Mouse (Mus musculus): Measurements from ENCODE around the gene Nrxn3. TPM values are rescaled to one million over a fixed set of nuclear protein-coding genes. Genes with fewer than 3 reads are reported as not detected.

Gene Nrxn3
- polyA plus RNA-seq, 1 experiment from 2014 or later, result 5.3 TPM

GRCm38 (mm10) chr12:90113351-90113791 is 1390.7 kb downstream of the Nrxn3 start:
- Histone ChIP-seq H3K36me3 (no peaks in the 10 kb centered on the region), H3K4me3 (replicated peaks) (no peak overlapping the region), H3K27me3 (no peaks in the 10 kb centered on the region), H3K27ac (no peak overlapping the region), H3K9me3 (replicated peaks) (no peaks in the 10 kb centered on the region), H3K4me1 (no peaks in the 10 kb centered on the region), H3K9ac (no peak overlapping the region), H3K4me2 (no peak overlapping the region)
- ATAC-seq (replicated peaks; ENCODE audit: low FRiP score), result no peak

- Histone ChIP-seq H3K4me1 (no peaks in the 10 kb centered on the region), H3K4me3 (replicated peaks) (no peak overlapping the region), H3K27me3 (no peaks in the 10 kb centered on the region), H3K9ac (no peak overlapping the region), H3K36me3 (no peaks in the 10 kb centered on the region), H3K27ac (no peak overlapping the region), H3K4me2 (no peak overlapping the region), H3K9me3 (replicated peaks) (no peaks in the 10 kb centered on the region)
- ATAC-seq (replicated peaks; ENCODE audit: low FRiP score), result peak; percentile 79
- WGBS, result 59% methylated on average over 5 of the region's 5 CpGs
Measured at GRCm38 (mm10) chr12:90131927-90132869, 1409.5 kb downstream of the Nrxn3 start.

- Histone ChIP-seq H3K27me3 (no peaks in the 10 kb centered on the region), H3K4me2 (no peak overlapping the region), H3K4me1 (no peaks in the 10 kb centered on the region), H3K36me3 (no peaks in the 10 kb centered on the region), H3K27ac (no peak overlapping the region), H3K9ac (no peak overlapping the region), H3K4me3 (replicated peaks) (no peak overlapping the region), H3K9me3 (replicated peaks) (no peaks in the 10 kb centered on the region)
- ATAC-seq (replicated peaks; ENCODE audit: low FRiP score), result no peak
- WGBS, result 77% methylated on average over 2 of the region's 2 CpGs
Measured at GRCm38 (mm10) chr12:90142011-90142410, 1419.3 kb downstream of the Nrxn3 start.

DNA sequence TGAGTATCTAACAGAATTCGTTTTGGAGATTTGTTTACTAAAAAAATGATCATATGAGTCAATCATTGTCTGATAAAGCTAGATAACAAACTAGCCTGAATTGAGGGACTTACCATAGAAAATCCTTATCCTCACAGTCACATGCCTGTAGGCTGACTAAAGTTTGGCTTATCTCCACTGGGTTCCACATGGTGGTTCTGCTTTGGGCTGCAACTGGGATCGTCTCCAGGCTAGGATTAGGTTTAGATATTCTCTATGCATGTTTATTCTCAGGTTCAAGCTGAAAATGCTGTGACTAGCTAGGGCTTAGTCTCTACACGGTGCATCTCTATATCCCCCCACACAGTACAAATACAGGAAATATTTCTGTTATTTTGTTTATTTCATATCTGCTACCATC is 1421.6 kb downstream of the Nrxn3 start:
- no peak overlapping the region for H3K4me2 ChIP-seq
- H3K27me3 ChIP-seq, result no peaks in the 10 kb centered on the region
- H3K4me3 ChIP-seq (replicated peaks), result no peak overlapping the region
- H3K36me3 ChIP-seq, result no peaks in the 10 kb centered on the region
- no peaks in the 10 kb centered on the region for H3K4me1 ChIP-seq
- H3K27ac ChIP-seq, result no peak overlapping the region
- no peak for ATAC-seq (replicated peaks; ENCODE audit: low FRiP score)
- no peak overlapping the region for H3K9ac ChIP-seq
- H3K9me3 ChIP-seq (replicated peaks), result no peaks in the 10 kb centered on the region
- 69% methylated on average over 3 of the region's 3 CpGs for WGBS

- H3K27me3 ChIP-seq, result no peaks in the 10 kb centered on the region
Measured at GRCm38 (mm10) chr12:90158131-90158772, 1435.6 kb downstream of the Nrxn3 start.

DNA sequence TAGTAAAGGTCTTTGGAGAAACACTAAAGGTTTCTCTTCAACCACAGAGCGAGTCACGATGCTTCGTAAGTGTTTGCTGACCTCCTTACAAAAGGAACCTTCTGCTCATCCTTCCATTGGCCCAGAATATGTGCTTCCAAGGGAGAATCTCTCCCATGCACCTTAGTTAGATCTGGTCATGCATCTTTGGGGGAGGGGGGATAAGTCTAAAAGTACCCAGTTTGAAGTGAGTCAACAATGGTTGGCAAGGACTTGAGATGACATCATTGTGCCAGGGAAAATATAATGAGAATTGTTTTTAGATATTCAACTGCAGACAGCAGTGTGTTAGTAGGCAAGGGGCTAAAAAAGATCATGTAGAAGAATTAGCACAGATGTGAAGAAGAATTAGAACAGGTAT is 1437.2 kb downstream of the Nrxn3 start:
- no peaks in the 10 kb centered on the region for H3K36me3 ChIP-seq
- no peak overlapping the region for H3K27ac ChIP-seq
- H3K9me3 ChIP-seq (replicated peaks), result no peaks in the 10 kb centered on the region
- H3K27me3 ChIP-seq, result no peaks in the 10 kb centered on the region
- no peaks in the 10 kb centered on the region for H3K4me1 ChIP-seq
- no peak overlapping the region for H3K4me2 ChIP-seq
- H3K9ac ChIP-seq, result no peak overlapping the region
- 97% methylated on average over 3 of the region's 3 CpGs for WGBS
- ATAC-seq (replicated peaks; ENCODE audit: low FRiP score), result no peak
- no peak overlapping the region for H3K4me3 ChIP-seq (replicated peaks)

More at GRCm38 (mm10) chr12:90158131-90158772, 1435.6 kb downstream of the Nrxn3 start:
- Histone ChIP-seq H3K27ac (no peak overlapping the region), H3K4me1 (no peaks in the 10 kb centered on the region), H3K9ac (no peak overlapping the region), H3K9me3 (replicated peaks) (no peaks in the 10 kb centered on the region), H3K36me3 (no peaks in the 10 kb centered on the region), H3K4me3 (replicated peaks) (no peak overlapping the region), H3K4me2 (no peak overlapping the region)
- ATAC-seq (replicated peaks; ENCODE audit: low FRiP score), result peak; percentile 88
- WGBS, result 56% methylated on average over 4 of the region's 4 CpGs

GRCm38 (mm10) chr12:90166118-90166517 is 1443.4 kb downstream of the Nrxn3 start:
- Histone ChIP-seq H3K4me2 (no peak overlapping the region), H3K4me1 (no peaks in the 10 kb centered on the region), H3K36me3 (no peaks in the 10 kb centered on the region), H3K4me3 (replicated peaks) (no peak overlapping the region), H3K27ac (no peak overlapping the region), H3K9me3 (replicated peaks) (no peaks in the 10 kb centered on the region), H3K9ac (no peak overlapping the region), H3K27me3 (no peaks in the 10 kb centered on the region)
- WGBS, result 65% methylated on average over 2 of the region's 2 CpGs
- no peak for ATAC-seq (replicated peaks; ENCODE audit: low FRiP score)

- Histone ChIP-seq H3K27me3 (no peaks in the 10 kb centered on the region), H3K9me3 (replicated peaks) (no peaks in the 10 kb centered on the region), H3K4me1 (no peaks in the 10 kb centered on the region), H3K9ac (no peak overlapping the region), H3K36me3 (no peaks in the 10 kb centered on the region), H3K4me2 (no peak overlapping the region), H3K4me3 (replicated peaks) (no peak overlapping the region), H3K27ac (no peak overlapping the region)
- no peak for ATAC-seq (replicated peaks; ENCODE audit: low FRiP score)
- WGBS, result 82% methylated on average over 3 of the region's 3 CpGs
Measured at GRCm38 (mm10) chr12:90181566-90181965, 1458.9 kb downstream of the Nrxn3 start.

DNA sequence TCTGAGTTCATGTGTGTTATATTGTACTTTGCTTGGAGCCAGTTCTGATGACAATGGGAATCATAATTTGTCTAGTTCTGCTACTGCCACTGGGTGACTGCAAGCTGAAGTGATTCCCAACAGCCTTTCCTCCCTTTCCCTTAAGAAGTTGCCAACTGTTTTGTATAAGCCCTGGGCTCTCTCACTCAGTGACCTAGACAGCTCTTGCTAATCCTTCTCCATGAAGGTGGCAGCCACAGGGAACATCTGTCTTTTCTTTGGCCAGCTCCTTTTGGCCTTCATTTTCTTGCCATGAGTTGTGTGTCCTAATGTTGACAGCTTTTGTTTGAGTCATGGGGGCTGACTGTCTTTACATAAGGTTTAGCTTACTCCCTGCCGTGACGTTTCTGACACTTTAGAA is 1460.3 kb downstream of the Nrxn3 start:
- no peak for ATAC-seq (replicated peaks; ENCODE audit: low FRiP score)

DNA sequence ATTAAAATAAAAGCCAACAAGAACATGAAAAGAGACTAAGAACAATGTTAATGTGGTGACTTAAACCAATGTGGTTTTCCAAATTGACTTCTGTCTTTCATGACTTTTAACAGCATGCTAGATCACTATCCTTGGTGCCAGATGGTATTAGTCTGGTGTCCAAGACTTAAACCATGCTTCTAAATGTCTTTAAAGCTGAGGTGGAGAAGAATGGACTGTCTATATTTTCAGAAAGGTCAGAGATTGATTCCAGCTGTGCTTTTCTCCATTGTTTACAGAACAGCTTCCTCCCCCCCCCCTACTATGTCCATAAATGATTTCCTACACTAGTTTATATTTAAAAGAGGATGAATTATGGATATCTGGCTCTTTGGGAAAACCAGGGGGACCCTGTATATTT is 1473.5 kb downstream of the Nrxn3 start:
- Histone ChIP-seq H3K4me1 (no peaks in the 10 kb centered on the region), H3K36me3 (no peaks in the 10 kb centered on the region), H3K9ac (no peak overlapping the region), H3K27ac (no peak overlapping the region), H3K27me3 (no peaks in the 10 kb centered on the region), H3K4me2 (no peak overlapping the region), H3K9me3 (replicated peaks) (no peaks in the 10 kb centered on the region), H3K4me3 (replicated peaks) (no peak overlapping the region)
- ATAC-seq (replicated peaks; ENCODE audit: low FRiP score), result no peak

More for the DNA sequence above, 1460.3 kb downstream of the Nrxn3 start:
- H3K36me3 ChIP-seq, result no peaks in the 10 kb centered on the region
- no peaks in the 10 kb centered on the region for H3K4me1 ChIP-seq
- no peak overlapping the region for H3K27ac ChIP-seq
- no peak overlapping the region for H3K4me2 ChIP-seq
- H3K9ac ChIP-seq, result no peak overlapping the region
- 83% methylated on average over 2 of the region's 2 CpGs for WGBS
- no peaks in the 10 kb centered on the region for H3K27me3 ChIP-seq
- no peak overlapping the region for H3K4me3 ChIP-seq (replicated peaks)
- no peaks in the 10 kb centered on the region for H3K9me3 ChIP-seq (replicated peaks)

- no peak overlapping the region for H3K4me2 ChIP-seq
- no peaks in the 10 kb centered on the region for H3K36me3 ChIP-seq
- no peaks in the 10 kb centered on the region for H3K4me1 ChIP-seq
- no peak overlapping the region for H3K4me3 ChIP-seq (replicated peaks)
- no peaks in the 10 kb centered on the region for H3K27me3 ChIP-seq
- no peak overlapping the region for H3K27ac ChIP-seq
- H3K9me3 ChIP-seq (replicated peaks), result no peaks in the 10 kb centered on the region
- no peak for ATAC-seq (replicated peaks; ENCODE audit: low FRiP score)
- 96% methylated on average over 3 of the region's 3 CpGs for whole genome bisulfite sequencing
- H3K9ac ChIP-seq, result no peak overlapping the region
Measured at GRCm38 (mm10) chr12:90197994-90198393, 1475.3 kb downstream of the Nrxn3 start.

- Histone ChIP-seq H3K9ac (no peak overlapping the region), H3K27me3 (no peaks in the 10 kb centered on the region), H3K4me1 (no peaks in the 10 kb centered on the region), H3K36me3 (no peaks in the 10 kb centered on the region), H3K4me3 (replicated peaks) (no peak overlapping the region), H3K27ac (no peak overlapping the region), H3K4me2 (no peak overlapping the region), H3K9me3 (replicated peaks) (no peaks in the 10 kb centered on the region)
- ATAC-seq (replicated peaks; ENCODE audit: low FRiP score), result no peak
- 92% methylated on average over 1 of the region's 1 CpGs for WGBS
Measured at GRCm38 (mm10) chr12:90202501-90202900, 1479.8 kb downstream of the Nrxn3 start.

Data from kidney, embryonic 15.5 days (tissue).